Mouse (Mus musculus): ENCODE measurements around the gene Letm1.

The Letm1 gene

DNA sequence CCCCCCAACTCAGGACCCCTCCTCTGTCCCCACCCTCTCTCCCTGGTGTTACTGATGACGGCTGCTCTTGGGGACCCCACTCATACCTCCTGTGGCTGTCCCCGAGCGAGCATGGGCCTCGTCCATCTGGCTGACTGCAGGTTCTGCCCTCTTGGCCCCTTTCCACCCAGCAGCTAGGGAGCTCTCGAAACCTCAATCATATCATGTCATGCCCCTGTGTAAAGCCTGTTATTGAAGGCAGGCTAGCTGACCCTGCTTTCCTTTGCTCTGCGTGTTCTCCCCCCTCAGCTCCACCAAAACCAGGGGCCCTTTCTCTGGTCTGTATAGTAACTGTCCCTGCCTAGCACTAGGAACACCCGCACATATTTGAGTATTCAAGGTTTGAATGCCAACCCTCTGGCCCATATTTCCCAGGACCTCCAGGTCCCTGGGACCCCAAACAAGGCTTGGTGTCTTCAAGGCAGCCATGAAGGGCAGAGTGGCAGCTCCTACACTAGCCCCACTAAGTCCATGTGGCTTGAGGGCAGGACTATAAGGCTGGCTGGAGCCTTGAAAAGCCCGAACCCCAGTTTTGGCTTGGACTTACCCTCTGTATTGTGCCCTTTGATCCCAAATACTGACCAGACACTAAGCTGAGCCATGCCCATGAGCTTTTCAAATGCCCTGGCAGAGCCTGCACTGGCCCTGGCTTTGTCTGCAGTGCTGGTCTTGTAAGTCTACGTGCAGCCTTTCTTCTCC is 76.8 kb downstream of the Letm1 start:
- DNase-seq: no peak

GRCm38 (mm10) chr5:33704945-33705611 is 77.5 kb downstream of the Letm1 start:
- DNase-seq: no peak

DNA sequence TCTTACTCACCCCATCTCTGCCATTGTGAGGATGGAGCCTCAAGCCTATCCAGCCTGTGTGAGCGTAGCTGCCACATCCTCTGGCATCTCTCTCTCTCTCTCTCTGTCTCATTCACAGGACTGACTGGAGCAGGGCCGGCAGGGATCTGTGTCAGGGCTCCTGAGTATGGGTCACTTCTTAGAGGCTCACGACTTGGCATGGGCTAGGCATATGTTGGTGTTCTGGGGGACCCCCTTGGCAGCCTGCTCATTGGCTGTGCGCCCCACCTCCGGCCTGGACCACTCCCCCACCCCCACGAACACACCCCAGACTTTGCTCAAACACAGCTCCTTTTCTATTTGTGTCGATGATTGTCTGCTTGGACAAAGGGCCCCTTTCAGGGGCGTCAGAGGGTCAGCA is 78.6 kb downstream of the Letm1 start:
- DNase-seq: no peak

- peak; percentile 37 to 61 for DNase-seq
These were observed 80.8 kb downstream of the Letm1 start for GRCm38 (mm10) chr5:33701832-33702231.

GRCm38 (mm10) chr5:33700010-33700409 is 82.6 kb downstream of the Letm1 start:
- DNase-seq: no peak

- no peak for DNase-seq
These were observed 83.9 kb downstream of the Letm1 start for GRCm38 (mm10) chr5:33698669-33699068.

GRCm38 (mm10) chr5:33697947-33698512 is 84.6 kb downstream of the Letm1 start:
- no peak for DNase-seq

DNA sequence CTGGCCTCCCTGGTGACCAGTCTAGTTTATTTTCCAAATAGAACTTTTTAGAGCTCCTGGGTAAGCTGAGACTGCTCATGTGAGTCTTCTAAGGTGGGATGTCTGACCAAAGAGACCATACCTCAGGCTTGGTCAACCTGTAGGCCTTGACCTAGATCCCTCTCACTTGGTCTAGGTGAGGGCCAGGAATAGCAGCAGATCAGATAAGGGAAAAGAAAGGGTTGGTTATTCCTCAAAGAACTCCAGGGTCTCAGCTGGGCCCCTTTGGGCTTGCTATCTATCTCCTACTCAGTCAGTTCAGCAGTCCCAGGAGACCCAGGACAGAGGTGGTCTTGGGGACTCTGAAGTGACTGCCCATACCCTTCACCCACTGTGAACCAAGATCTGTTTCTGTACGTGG is 85.1 kb downstream of the Letm1 start:
- no peak for DNase-seq

- DNase-seq: no peak
These were observed 86.2 kb downstream of the Letm1 start for GRCm38 (mm10) chr5:33696430-33696829.

GRCm38 (mm10) chr5:33695718-33696121 is 86.9 kb downstream of the Letm1 start:
- peak in 1 of 2 experiments; percentile 56 for DNase-seq

GRCm38 (mm10) chr5:33694848-33695717 is 87.5 kb downstream of the Letm1 start:
- DNase-seq: peak; percentile 25 to 64

GRCm38 (mm10) chr5:33694461-33694847 is 88.2 kb downstream of the Letm1 start:
- no peak for DNase-seq

- peak in 1 of 2 experiments; percentile 59 for DNase-seq
These were observed 90.2 kb downstream of the Letm1 start for GRCm38 (mm10) chr5:33692393-33692792.

DNA sequence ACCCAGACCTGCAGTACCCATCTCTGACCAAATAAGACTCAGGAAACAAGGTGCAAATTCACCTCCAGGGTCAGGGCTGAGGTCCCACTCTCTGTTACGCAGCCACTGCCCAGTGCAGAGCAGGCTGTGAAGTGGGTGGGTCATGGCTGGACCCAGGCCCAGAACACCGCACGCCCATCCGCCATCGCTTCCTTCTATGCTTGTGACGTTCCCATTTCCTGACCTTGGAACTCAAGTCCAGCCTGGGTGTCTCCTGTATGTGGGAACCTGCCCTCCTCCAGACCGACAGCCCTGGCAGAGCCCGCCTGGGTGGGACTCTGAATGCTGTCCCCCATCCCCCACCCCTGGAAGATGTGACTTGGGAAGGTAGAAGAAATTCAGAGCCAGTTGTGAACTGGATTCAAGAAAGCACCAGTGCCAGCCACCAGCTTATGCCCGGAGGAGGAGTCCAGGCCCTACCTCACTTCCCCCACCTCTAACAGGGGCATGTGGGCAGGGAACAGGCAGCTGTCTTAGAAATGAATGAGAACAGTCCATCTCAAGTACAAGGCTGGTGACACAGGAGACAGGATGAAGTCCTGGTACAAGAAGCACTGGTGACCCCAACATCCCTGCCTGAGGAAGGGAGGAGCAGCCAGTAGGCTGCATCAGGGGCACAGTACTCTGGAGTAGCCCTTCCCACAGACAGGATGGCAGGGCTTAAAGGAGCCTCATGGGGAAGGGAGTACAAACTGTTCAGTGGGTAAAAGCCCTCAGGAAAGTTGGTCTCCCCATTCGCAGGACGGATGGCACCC is 92.6 kb downstream of the Letm1 start:
- DNase-seq: peak; percentile 57 to 88

All from kidney, postnatal 25 days (tissue).